Mouse (Mus musculus): ENCODE results near the gene Smad9. TPM values are rescaled to one million over a fixed set of nuclear protein-coding genes. Genes with fewer than 3 reads are reported as not detected.
A peak's percentile ranks its signal among the peaks of the same experiment; 100 is the strongest.

The Smad9 gene
- polyA plus RNA-seq, 1 experiment: 1.1 TPM

DNA sequence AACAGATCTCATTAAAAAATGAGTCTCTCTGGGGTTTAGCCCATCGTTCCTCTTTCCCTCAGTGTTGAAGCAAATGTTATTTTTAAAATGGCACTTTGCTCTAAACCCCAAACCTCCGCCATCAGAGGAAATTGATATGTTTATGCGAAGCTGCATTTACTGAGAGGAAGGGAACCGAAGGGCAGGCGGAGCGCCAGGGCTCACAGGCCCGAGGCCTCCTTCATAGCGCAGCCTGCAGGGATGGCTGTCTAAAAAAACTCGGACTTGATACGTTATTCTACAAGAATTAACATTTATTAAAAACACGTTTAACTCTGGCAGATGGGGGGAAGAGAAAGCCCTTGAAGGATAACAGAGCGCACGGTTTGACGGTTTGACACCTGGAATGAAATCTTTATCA is 10.7 kb downstream of the Smad9 start:
- DNase-seq: no peak
- H3K4me3 ChIP-seq (ENCODE audit: insufficient read depth, low read depth, low read length): no peak overlapping the region
- no peaks in the 10 kb centered on the region for H3K27me3 ChIP-seq (replicated peaks; ENCODE audit: control insufficient read depth, insufficient read depth, low read length)
- TF ChIP-seq POLR2A (IDR thresholded peaks at IDR 0.05; ENCODE audit: low read depth, low read length): no peak
- no peak for TF ChIP-seq CTCF (conservative IDR thresholded peaks at IDR 0.05; ENCODE audit: insufficient read depth, insufficient read length, low read depth, low read length)
- 76% methylated on average over 14 of the region's 14 CpGs for WGBS
- H3K36me3 ChIP-seq (ENCODE audit: control insufficient read depth, insufficient read depth, low read length): no peaks in the 10 kb centered on the region
- no peak overlapping the region for H3K27ac ChIP-seq (ENCODE audit: insufficient read depth, low read depth, low read length)
- H3K4me1 ChIP-seq (ENCODE audit: control insufficient read depth, insufficient read depth, low read length): no peaks in the 10 kb centered on the region

DNA sequence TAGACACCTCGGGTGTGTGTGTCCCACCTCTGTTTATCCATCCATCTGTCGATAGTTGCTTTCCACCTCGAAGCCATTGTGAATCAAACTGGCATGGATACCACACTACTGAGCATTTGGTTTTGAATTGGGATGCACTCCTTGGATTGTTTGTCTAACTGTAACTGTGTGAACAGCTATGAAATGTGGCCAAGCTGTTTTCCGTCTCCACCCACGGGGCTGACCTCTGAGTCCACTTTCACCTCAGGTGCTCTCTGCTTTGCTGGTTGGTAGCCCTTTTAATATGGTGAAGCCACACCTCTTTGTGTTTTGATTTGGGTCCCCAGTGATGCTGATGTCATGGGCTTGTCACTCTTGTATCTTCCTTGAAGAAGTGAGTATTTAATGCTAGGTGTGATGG is 11.4 kb downstream of the Smad9 start:
- H3K36me3 ChIP-seq (ENCODE audit: control insufficient read depth, insufficient read depth, low read length): no peaks in the 10 kb centered on the region
- H3K27ac ChIP-seq (ENCODE audit: insufficient read depth, low read depth, low read length): no peak overlapping the region
- no peak for DNase-seq
- 66% methylated on average over 5 of the region's 5 CpGs for WGBS
- no peak overlapping the region for H3K4me3 ChIP-seq (ENCODE audit: insufficient read depth, low read depth, low read length)
- no peaks in the 10 kb centered on the region for H3K27me3 ChIP-seq (replicated peaks; ENCODE audit: control insufficient read depth, insufficient read depth, low read length)
- H3K4me1 ChIP-seq (ENCODE audit: control insufficient read depth, insufficient read depth, low read length): no peaks in the 10 kb centered on the region
- no peak for TF ChIP-seq POLR2A (IDR thresholded peaks at IDR 0.05; ENCODE audit: low read depth, low read length)
- no peak for TF ChIP-seq CTCF (conservative IDR thresholded peaks at IDR 0.05; ENCODE audit: insufficient read depth, insufficient read length, low read depth, low read length)

DNA sequence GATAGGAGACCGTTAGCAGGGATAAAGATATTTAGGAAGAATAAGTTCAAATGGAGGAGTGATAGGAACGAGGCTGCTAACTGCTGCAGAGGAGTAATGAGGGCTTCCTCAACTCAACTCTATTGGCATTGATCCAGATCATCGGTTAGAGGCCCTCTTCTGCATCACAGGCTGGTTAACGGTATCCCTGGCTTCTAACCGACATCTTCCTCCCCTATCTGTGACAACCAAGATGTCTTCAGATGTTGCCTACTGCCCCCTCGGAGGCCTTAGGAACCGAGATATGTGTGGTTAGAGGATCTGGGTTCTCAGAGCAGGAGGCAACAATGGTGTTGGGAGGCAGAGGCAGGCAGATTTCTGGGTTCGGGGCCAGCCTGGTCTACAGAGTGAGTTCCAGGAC is 13.2 kb downstream of the Smad9 start:
- TF ChIP-seq CTCF (conservative IDR thresholded peaks at IDR 0.05; ENCODE audit: insufficient read depth, insufficient read length, low read depth, low read length) (no peak), POLR2A (IDR thresholded peaks at IDR 0.05; ENCODE audit: low read depth, low read length) (no peak)
- H3K4me1 ChIP-seq (ENCODE audit: control insufficient read depth, insufficient read depth, low read length): no peaks in the 10 kb centered on the region
- WGBS: 87% methylated on average over 8 of the region's 8 CpGs
- DNase-seq: no peak
- H3K27ac ChIP-seq (ENCODE audit: insufficient read depth, low read depth, low read length): no peak overlapping the region
- H3K36me3 ChIP-seq (ENCODE audit: control insufficient read depth, insufficient read depth, low read length): no peaks in the 10 kb centered on the region
- no peak overlapping the region for H3K4me3 ChIP-seq (ENCODE audit: insufficient read depth, low read depth, low read length)
- no peaks in the 10 kb centered on the region for H3K27me3 ChIP-seq (replicated peaks; ENCODE audit: control insufficient read depth, insufficient read depth, low read length)

DNA sequence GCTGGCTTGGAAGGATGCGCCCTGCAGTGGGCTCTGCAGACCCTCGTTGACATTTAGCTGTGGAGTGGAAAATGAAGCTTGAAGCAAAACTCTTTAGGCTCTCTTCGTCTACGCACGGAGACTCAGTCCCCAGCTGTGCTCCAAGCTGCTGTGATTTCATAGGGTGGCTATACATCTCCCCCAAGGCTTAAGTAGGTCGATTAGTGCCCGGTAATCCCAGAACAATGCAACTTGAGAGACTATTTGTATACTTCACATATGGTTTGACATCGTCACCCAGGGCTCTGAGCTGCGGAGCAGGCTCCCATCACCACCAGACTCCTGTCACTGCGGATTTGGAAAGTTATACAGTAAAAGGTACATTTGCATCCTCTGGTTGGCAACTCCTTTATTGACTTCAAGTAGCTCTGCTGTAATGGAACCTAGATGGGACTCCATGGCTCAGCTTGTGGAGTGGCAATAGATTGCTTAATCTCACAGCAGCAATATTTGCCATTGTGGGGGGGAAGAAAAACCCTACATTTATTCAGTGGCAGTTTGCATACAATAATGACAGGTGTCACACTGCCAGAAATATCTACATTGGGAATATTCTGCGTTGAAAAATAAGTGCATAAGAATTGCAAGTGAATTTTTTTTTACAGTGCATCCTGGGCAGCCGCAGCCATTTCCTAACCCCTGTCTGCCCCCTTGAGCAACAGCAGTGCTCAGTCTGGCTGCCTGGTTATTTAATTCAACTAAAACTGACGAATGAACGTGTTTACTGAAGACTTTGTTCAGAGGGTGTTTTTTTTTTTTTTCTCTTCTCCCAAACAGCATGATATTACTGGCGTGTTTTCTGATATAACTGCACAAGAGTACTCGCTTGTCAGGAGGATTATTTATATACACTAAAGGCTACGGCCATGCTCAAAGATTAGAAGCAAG is 14.2 kb downstream of the Smad9 start:
- no peaks in the 10 kb centered on the region for H3K4me1 ChIP-seq (ENCODE audit: control insufficient read depth, insufficient read depth, low read length)
- no peak for DNase-seq
- WGBS: 82% methylated on average over 17 of the region's 17 CpGs
- no peaks in the 10 kb centered on the region for H3K27me3 ChIP-seq (replicated peaks; ENCODE audit: control insufficient read depth, insufficient read depth, low read length)
- TF ChIP-seq POLR2A (IDR thresholded peaks at IDR 0.05; ENCODE audit: low read depth, low read length) (no peak), CTCF (conservative IDR thresholded peaks at IDR 0.05; ENCODE audit: insufficient read depth, insufficient read length, low read depth, low read length) (no peak)
- no peaks in the 10 kb centered on the region for H3K36me3 ChIP-seq (ENCODE audit: control insufficient read depth, insufficient read depth, low read length)
- no peak overlapping the region for H3K4me3 ChIP-seq (ENCODE audit: insufficient read depth, low read depth, low read length)
- H3K27ac ChIP-seq (ENCODE audit: insufficient read depth, low read depth, low read length): no peak overlapping the region

DNA sequence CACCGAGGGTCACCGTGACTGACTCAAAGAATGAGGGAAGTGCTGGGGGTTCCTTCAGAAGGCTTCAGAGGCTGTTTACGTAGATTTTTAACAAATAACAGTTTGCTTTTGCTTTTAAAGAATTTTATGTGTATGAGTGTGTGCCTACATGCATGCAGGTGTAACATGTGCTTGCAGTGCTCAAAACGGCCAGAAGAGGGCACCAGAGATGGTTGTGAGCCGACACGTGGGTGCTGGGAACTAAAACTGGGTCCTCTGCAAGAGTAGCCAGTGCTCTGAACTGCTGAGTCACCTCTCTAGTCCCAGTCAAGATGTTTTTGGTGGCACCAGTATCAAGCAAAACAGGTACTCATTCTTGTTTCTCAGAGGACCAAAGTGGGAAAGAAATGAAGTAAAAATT is 18.2 kb downstream of the Smad9 start:
- no peaks in the 10 kb centered on the region for H3K4me1 ChIP-seq (ENCODE audit: control insufficient read depth, insufficient read depth, low read length)
- no peaks in the 10 kb centered on the region; the same call in 1 of the 2 replicates for H3K27me3 ChIP-seq (replicated peaks; ENCODE audit: control insufficient read depth, insufficient read depth, low read length)
- DNase-seq: no peak
- no peak overlapping the region for H3K4me3 ChIP-seq (ENCODE audit: insufficient read depth, low read depth, low read length)
- 81% methylated on average over 6 of the region's 6 CpGs for WGBS
- no peaks in the 10 kb centered on the region for H3K36me3 ChIP-seq (ENCODE audit: control insufficient read depth, insufficient read depth, low read length)
- no peak overlapping the region for H3K27ac ChIP-seq (ENCODE audit: insufficient read depth, low read depth, low read length)
- no peak for TF ChIP-seq POLR2A (IDR thresholded peaks at IDR 0.05; ENCODE audit: low read depth, low read length)
- TF ChIP-seq CTCF (conservative IDR thresholded peaks at IDR 0.05; ENCODE audit: insufficient read depth, insufficient read length, low read depth, low read length): 0 out of 2 replicates have a peak, but pooled peaks have one; percentile 8

DNA sequence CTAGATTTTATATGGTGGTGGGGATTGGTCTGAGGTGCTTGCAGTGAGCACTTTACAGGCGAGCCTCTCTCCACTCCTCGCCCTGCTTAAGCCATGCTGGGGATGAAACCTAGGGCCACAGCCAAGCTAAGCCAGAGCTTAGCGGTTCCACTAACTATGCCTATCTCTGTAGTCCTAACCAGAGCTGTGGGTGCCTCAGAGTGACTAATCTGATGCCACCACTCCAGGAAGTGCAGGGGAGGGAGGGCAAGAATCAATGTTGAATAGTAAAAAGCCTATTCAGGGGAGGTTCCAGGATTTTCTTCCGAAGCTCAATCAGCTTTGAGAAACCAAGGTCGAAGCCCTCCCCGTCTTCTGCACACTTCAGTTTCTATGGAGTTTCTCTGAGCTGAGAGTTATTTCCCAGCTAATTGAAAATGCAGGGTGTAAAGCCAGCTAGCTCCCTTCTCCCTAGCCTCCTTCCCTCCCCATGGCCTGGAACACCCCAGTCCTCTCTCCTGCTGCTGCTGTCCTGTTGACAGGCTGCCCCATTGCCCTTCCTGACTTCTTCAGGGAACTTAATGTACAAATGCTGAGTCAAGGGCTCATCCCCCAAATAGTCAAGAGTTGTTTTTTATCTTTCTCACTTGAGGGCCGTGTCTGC is 20.7 kb downstream of the Smad9 start:
- Histone ChIP-seq H3K4me1 (ENCODE audit: control insufficient read depth, insufficient read depth, low read length) (no peaks in the 10 kb centered on the region), H3K4me3 (ENCODE audit: insufficient read depth, low read depth, low read length) (no peak overlapping the region), H3K36me3 (ENCODE audit: control insufficient read depth, insufficient read depth, low read length) (no peaks in the 10 kb centered on the region), H3K27ac (ENCODE audit: insufficient read depth, low read depth, low read length) (no peak overlapping the region), H3K27me3 (replicated peaks; ENCODE audit: control insufficient read depth, insufficient read depth, low read length) (no peaks in the 10 kb centered on the region; the same call in 1 of the 2 replicates)
- no peak for DNase-seq
- WGBS: 67% methylated on average over 7 of the region's 7 CpGs
- no peak for TF ChIP-seq CTCF (conservative IDR thresholded peaks at IDR 0.05; ENCODE audit: insufficient read depth, insufficient read length, low read depth, low read length)
- TF ChIP-seq POLR2A (IDR thresholded peaks at IDR 0.05; ENCODE audit: low read depth, low read length): no peak

DNA sequence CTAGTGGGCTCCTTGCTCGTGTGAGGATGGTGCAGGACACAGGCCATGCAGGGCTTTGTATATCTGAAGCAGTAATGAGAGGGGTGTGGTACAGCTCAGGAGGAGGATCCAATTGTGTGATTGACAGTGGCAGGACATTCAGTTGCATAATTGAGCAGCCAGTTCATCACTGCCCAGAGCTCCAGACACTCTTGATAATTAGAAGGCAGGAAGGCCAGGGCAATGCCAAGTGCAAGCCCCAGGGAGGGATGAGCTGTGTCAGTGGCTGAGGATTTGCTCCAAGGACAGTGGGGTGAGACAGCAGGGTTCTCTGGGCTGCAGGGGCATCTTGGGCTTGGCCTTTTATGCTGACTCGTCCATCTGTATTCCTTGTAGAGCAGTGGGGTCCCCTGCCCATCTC is 35.2 kb downstream of the Smad9 start:
- no peak overlapping the region for H3K27ac ChIP-seq (ENCODE audit: insufficient read depth, low read depth, low read length)
- DNase-seq: no peak
- TF ChIP-seq CTCF (conservative IDR thresholded peaks at IDR 0.05; ENCODE audit: insufficient read depth, insufficient read length, low read depth, low read length) (no peak), POLR2A (IDR thresholded peaks at IDR 0.05; ENCODE audit: low read depth, low read length) (no peak)
- H3K4me3 ChIP-seq (ENCODE audit: insufficient read depth, low read depth, low read length): no peak overlapping the region
- H3K36me3 ChIP-seq (ENCODE audit: control insufficient read depth, insufficient read depth, low read length): no peaks in the 10 kb centered on the region
- WGBS: 58% methylated on average over 2 of the region's 2 CpGs
- no peaks in the 10 kb centered on the region for H3K4me1 ChIP-seq (ENCODE audit: control insufficient read depth, insufficient read depth, low read length)
- no peaks in the 10 kb centered on the region for H3K27me3 ChIP-seq (replicated peaks; ENCODE audit: control insufficient read depth, insufficient read depth, low read length)

Data from kidney, adult 2 months (tissue).